Mouse (Mus musculus): ENCODE measurements around the gene Klhl3. TPM values are rescaled to one million over a fixed set of nuclear protein-coding genes. Genes with fewer than 3 reads are reported as not detected.

The Klhl3 gene
- polyA plus RNA-seq, 1 experiment from 2014 or later, result 8.9 TPM

GRCm38 (mm10) chr13:58057953-58058870, 55.2 kb downstream of the Klhl3 start:
- peaks cover 18% of the 10 kb centered on the region for H3K36me3 ChIP-seq
- no peak overlapping the region for H3K4me2 ChIP-seq (replicated peaks)
- no peaks in the 10 kb centered on the region for H3K9me3 ChIP-seq
- H3K27me3 ChIP-seq, result no peaks in the 10 kb centered on the region
- H3K9ac ChIP-seq (replicated peaks), result no peak overlapping the region
- H3K4me3 ChIP-seq (replicated peaks), result no peak overlapping the region
- H3K27ac ChIP-seq, result no peak overlapping the region
- WGBS, result 67% methylated on average over 17 of the region's 17 CpGs
- no peaks in the 10 kb centered on the region for H3K4me1 ChIP-seq (replicated peaks)
- ATAC-seq, result no peak

GRCm38 (mm10) chr13:58056618-58057017, 56.8 kb downstream of the Klhl3 start:
- H3K36me3 ChIP-seq, result peaks cover 2% of the 10 kb centered on the region
- no peaks in the 10 kb centered on the region; the same call in 1 of the 2 replicates for H3K9me3 ChIP-seq
- no peaks in the 10 kb centered on the region for H3K27me3 ChIP-seq
- 79% methylated on average over 4 of the region's 4 CpGs for WGBS
- no peak overlapping the region for H3K9ac ChIP-seq (replicated peaks)
- H3K4me1 ChIP-seq (replicated peaks), result no peaks in the 10 kb centered on the region
- ATAC-seq, result no peak
- H3K4me2 ChIP-seq (replicated peaks), result no peak overlapping the region
- H3K4me3 ChIP-seq (replicated peaks), result no peak overlapping the region
- H3K27ac ChIP-seq, result no peak overlapping the region

DNA sequence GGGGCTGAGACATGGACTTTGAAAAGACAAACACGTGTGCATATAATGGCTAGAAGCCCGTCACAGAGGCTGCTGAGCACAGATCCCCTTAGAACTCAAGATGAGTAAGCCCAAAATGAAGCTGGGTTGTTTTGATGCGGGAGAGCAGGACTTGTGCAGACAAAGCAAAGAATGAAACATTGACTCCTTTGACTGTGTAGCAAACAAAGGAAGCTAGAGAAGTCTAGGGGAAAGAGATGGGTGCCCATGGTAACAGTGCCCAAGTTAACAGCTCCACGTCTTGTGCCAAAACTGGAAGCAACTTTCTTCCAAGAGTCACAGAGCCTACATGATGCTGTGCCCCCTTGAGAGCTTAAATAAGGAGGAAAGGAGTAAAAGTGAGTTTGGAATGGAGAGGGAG, 59.8 kb downstream of the Klhl3 start:
- Histone ChIP-seq H3K4me1 (replicated peaks) (no peaks in the 10 kb centered on the region), H3K27me3 (no peaks in the 10 kb centered on the region), H3K36me3 (0 out of 2 replicates have a peak, but pooled peaks cover 6% of the 10 kb centered on the region), H3K27ac (no peak overlapping the region), H3K4me3 (replicated peaks) (no peak overlapping the region), H3K4me2 (replicated peaks) (no peak overlapping the region), H3K9me3 (no peaks in the 10 kb centered on the region; the same call in 1 of the 2 replicates), H3K9ac (replicated peaks) (no peak overlapping the region)
- 65% methylated on average over 4 of the region's 4 CpGs for WGBS
- ATAC-seq, result no peak

DNA sequence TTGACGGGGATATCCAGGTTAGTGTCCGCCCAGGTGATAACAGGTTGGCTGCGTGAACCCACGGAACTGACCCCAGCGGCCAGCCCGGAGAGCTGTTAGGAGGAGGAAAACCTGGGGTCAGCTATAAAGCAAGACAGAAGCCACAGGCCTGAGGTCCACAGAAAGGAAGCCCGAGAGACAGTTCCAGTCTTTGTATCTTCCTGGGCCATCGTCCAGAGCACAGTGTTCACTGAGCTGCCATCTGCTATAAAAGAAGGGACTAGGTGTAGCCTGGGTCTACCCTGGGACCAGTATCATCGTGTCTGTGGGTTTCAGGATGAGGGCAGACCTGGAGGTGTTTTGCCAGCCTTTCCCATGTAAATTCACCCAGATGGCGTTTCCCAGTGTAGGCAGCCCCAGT, 61.7 kb downstream of the Klhl3 start:
- Histone ChIP-seq H3K27ac (no peak overlapping the region), H3K4me3 (replicated peaks) (no peak overlapping the region), H3K4me2 (replicated peaks) (no peak overlapping the region), H3K27me3 (no peaks in the 10 kb centered on the region), H3K4me1 (replicated peaks) (no peaks in the 10 kb centered on the region), H3K36me3 (0 out of 2 replicates have a peak, but pooled peaks cover 6% of the 10 kb centered on the region), H3K9ac (replicated peaks) (no peak overlapping the region), H3K9me3 (no peaks in the 10 kb centered on the region; the same call in 1 of the 2 replicates)
- WGBS, result 86% methylated on average over 10 of the region's 10 CpGs
- no peak for ATAC-seq

- Histone ChIP-seq H3K9ac (replicated peaks) (no peak overlapping the region), H3K36me3 (0 out of 2 replicates have a peak, but pooled peaks cover 6% of the 10 kb centered on the region), H3K4me3 (replicated peaks) (no peak overlapping the region), H3K27me3 (no peaks in the 10 kb centered on the region), H3K27ac (no peak overlapping the region), H3K9me3 (no peaks in the 10 kb centered on the region; the same call in 1 of the 2 replicates), H3K4me2 (replicated peaks) (no peak overlapping the region), H3K4me1 (replicated peaks) (no peaks in the 10 kb centered on the region)
- ATAC-seq, result no peak
- WGBS, result 57% methylated on average over 7 of the region's 7 CpGs
Observed at GRCm38 (mm10) chr13:58051251-58051650, 62.1 kb downstream of the Klhl3 start.

DNA sequence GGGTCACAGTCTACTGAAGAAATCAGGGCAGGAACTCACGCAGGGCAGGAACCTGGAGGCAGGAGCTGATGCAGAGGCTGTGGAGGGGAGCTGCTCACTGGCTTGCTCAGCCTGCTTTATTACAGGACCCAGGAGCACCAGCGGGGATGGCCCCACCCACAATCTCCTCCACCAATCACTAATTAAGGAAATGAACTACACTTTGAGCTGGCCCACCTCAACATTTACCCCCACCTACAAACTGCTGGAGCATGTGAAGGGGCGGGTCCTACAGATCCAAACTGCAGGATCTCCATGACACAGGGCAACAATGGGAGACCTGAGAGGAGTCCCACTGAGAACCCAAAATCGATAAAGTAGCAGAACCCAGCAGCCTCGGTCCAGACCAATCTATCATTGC, 64.3 kb downstream of the Klhl3 start:
- ATAC-seq, result no peak
- WGBS, result 72% methylated on average over 5 of the region's 5 CpGs

GRCm38 (mm10) chr13:58048076-58048475, 65.3 kb downstream of the Klhl3 start:
- Histone ChIP-seq H3K36me3 (peaks cover 13% of the 10 kb centered on the region), H3K4me1 (replicated peaks) (no peaks in the 10 kb centered on the region), H3K9me3 (no peaks in the 10 kb centered on the region; the same call in 1 of the 2 replicates), H3K27ac (no peak overlapping the region), H3K4me3 (replicated peaks) (no peak overlapping the region), H3K4me2 (replicated peaks) (no peak overlapping the region), H3K9ac (replicated peaks) (no peak overlapping the region), H3K27me3 (no peaks in the 10 kb centered on the region)
- WGBS, result 76% methylated on average over 3 of the region's 3 CpGs
- no peak for ATAC-seq

More for the DNA sequence above, 64.3 kb downstream of the Klhl3 start:
- Histone ChIP-seq H3K4me2 (replicated peaks) (no peak overlapping the region), H3K27me3 (no peaks in the 10 kb centered on the region), H3K27ac (no peak overlapping the region), H3K9ac (replicated peaks) (no peak overlapping the region), H3K4me1 (replicated peaks) (no peaks in the 10 kb centered on the region), H3K4me3 (replicated peaks) (no peak overlapping the region), H3K36me3 (peaks cover 12% of the 10 kb centered on the region), H3K9me3 (no peaks in the 10 kb centered on the region; the same call in 1 of the 2 replicates)

- H3K27ac ChIP-seq, result no peak overlapping the region
- no peak overlapping the region for H3K9ac ChIP-seq (replicated peaks)
- no peaks in the 10 kb centered on the region for H3K27me3 ChIP-seq
- H3K9me3 ChIP-seq, result no peaks in the 10 kb centered on the region
- H3K36me3 ChIP-seq, result peaks cover 15% of the 10 kb centered on the region
- H3K4me3 ChIP-seq (replicated peaks), result no peak overlapping the region
- ATAC-seq, result no peak
- no peak overlapping the region for H3K4me2 ChIP-seq (replicated peaks)
- no peaks in the 10 kb centered on the region for H3K4me1 ChIP-seq (replicated peaks)
- 94% methylated on average over 7 of the region's 7 CpGs for WGBS
Observed at GRCm38 (mm10) chr13:58046178-58046577, 67.2 kb downstream of the Klhl3 start.

DNA sequence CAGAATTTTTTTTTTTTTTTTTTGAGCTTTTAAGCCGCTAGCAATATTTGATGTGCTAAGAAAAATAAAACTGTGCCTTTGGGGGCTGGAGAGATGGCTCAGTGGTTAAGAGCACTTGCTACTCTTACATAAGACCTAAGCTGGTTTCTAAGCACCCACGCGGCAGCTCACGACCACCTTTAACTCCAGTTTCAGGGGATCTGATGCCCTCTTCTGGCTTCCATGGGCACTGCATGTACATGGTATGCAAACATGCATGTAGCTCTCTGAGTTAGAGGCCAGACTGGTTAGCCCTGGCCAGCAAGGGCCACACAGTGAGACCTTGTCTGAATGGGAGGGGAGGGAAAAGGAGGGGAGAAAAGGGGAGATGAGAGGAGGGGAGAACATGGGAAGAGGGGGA, 68.1 kb downstream of the Klhl3 start:
- no peak for ATAC-seq
- no peak overlapping the region for H3K4me2 ChIP-seq (replicated peaks)
- no peak overlapping the region for H3K9ac ChIP-seq (replicated peaks)
- WGBS, result 52% methylated on average over 4 of the region's 4 CpGs
- H3K9me3 ChIP-seq, result no peaks in the 10 kb centered on the region
- no peak overlapping the region for H3K27ac ChIP-seq
- peaks cover 18% of the 10 kb centered on the region for H3K36me3 ChIP-seq
- no peaks in the 10 kb centered on the region for H3K4me1 ChIP-seq (replicated peaks)
- no peak overlapping the region for H3K4me3 ChIP-seq (replicated peaks)
- no peaks in the 10 kb centered on the region for H3K27me3 ChIP-seq

- no peak for ATAC-seq
- no peaks in the 10 kb centered on the region for H3K4me1 ChIP-seq (replicated peaks)
- H3K9me3 ChIP-seq, result no peaks in the 10 kb centered on the region
- H3K4me2 ChIP-seq (replicated peaks), result no peak overlapping the region
- H3K27me3 ChIP-seq, result no peaks in the 10 kb centered on the region
- peaks cover 16% of the 10 kb centered on the region for H3K36me3 ChIP-seq
- H3K27ac ChIP-seq, result no peak overlapping the region
- no peak overlapping the region for H3K4me3 ChIP-seq (replicated peaks)
- H3K9ac ChIP-seq (replicated peaks), result no peak overlapping the region
- 95% methylated on average over 8 of the region's 8 CpGs for WGBS
Observed at GRCm38 (mm10) chr13:58043278-58043677, 70.1 kb downstream of the Klhl3 start.

GRCm38 (mm10) chr13:58040112-58040511, 73.3 kb downstream of the Klhl3 start:
- no peak for ATAC-seq
- Histone ChIP-seq H3K4me1 (replicated peaks) (no peaks in the 10 kb centered on the region), H3K9me3 (no peaks in the 10 kb centered on the region), H3K4me2 (replicated peaks) (no peak overlapping the region), H3K27me3 (no peaks in the 10 kb centered on the region), H3K27ac (no peak overlapping the region), H3K36me3 (peaks cover 16% of the 10 kb centered on the region), H3K9ac (replicated peaks) (no peak overlapping the region), H3K4me3 (replicated peaks) (no peak overlapping the region)
- 78% methylated on average over 10 of the region's 10 CpGs for WGBS

GRCm38 (mm10) chr13:58037506-58037905, 75.9 kb downstream of the Klhl3 start:
- Histone ChIP-seq H3K36me3 (peaks cover 14% of the 10 kb centered on the region; the same call in 1 of the 2 replicates), H3K4me1 (replicated peaks) (no peaks in the 10 kb centered on the region), H3K9ac (replicated peaks) (no peak overlapping the region), H3K27ac (no peak overlapping the region), H3K27me3 (no peaks in the 10 kb centered on the region), H3K9me3 (no peaks in the 10 kb centered on the region), H3K4me2 (replicated peaks) (no peak overlapping the region), H3K4me3 (replicated peaks) (no peak overlapping the region)
- WGBS, result 71% methylated on average over 8 of the region's 8 CpGs
- ATAC-seq, result no peak

Measured in midbrain, embryonic 13.5 days (tissue).